Mouse (Mus musculus) megakaryocyte, embryonic 14.5 days (primary cell): ENCODE data around the gene Wdr95.

Experiments used
- FLI1 ChIP-seq: IDR thresholded peaks from 2 replicates; pipeline ENCODE4 v1.6.1; 2012; ENCODE audit warnings: low read length, inconsistent platforms, mixed read lengths
- GATA1 ChIP-seq: IDR thresholded peaks from 3 replicates; pipeline ENCODE4 v1.6.1; 2012; ENCODE audit warnings: mixed read lengths, low read length, inconsistent platforms, borderline replicate concordance

GRCm38 (mm10) chr5:149566026-149566425 is 37.5 kb downstream of the Wdr95 start:
- no peak for TF ChIP-seq GATA1
- no peak for TF ChIP-seq FLI1
